Mouse (Mus musculus) testis, adult 2 months (tissue): ENCODE measurements at regions not wholly inside any gene's neighbourhood (a gene's known extent, or its start where the extent isn't known, plus 50 kb on each side); places are given as distances from the start of the nearest gene placed in this dataset.

ENCODE experiments used
- CTCF ChIP-seq: fragments of 200-500 bp; IDR thresholded peaks from 2 replicates; pipeline ENCODE4 v1.5.1; 2012; ENCODE audit warnings: low read depth, mild to moderate bottlenecking, inconsistent platforms, low read length, moderate library complexity; ENCODE audit not compliant: control insufficient read depth, insufficient read depth, insufficient replicate concordance
- POLR2A ChIP-seq: fragments of 200-500 bp; IDR thresholded peaks from 2 replicates; pipeline ENCODE4 v1.6.1; 2012; ENCODE audit warnings: low read depth, mild to moderate bottlenecking, inconsistent platforms, low read length, moderate library complexity; ENCODE audit not compliant: control insufficient read depth

DNA sequence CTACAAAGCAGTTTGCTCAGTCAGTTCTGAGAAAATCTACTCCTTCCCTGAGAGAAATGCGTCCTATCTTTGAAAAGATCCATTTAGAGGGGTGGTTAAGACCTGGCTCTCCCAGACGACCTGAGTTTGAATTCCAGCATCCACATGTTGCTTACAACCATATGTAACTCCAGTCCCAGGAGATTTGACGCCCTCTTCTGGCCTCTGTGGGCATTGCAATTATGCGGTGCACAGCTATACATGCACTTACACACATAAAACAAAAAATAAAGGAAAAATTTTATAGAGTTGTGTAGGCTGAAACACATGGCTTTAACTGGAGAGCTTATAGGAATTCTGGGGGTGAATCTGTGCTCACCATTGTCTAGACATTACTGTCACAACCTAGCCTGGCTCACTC is 281.0 kb downstream of the Adra2a start:
- TF ChIP-seq CTCF (no peak), POLR2A (no peak)
